Mouse (Mus musculus) ovary, adult 18-20 months (tissue): ENCODE results near the gene Actn1.
"Not testable (repeated sequence)": the region's sequence is repeated elsewhere in the genome, so short reads cannot be mapped to it uniquely, and the experiment has no call there.

Source experiments
- DNase-seq: peaks from one replicate; pipeline ENCODE4 v3.0.0; 2022; ENCODE audit warnings: low spot score, mixed read lengths

The Actn1 gene

GRCm38 (mm10) chr12:80260056-80260743 lies at the start of gene Actn1:
Actn1 (minus strand) TSS chr12:80260371.
- DNase-seq: peak; percentile 95

- no peak for DNase-seq
Observed at GRCm38 (mm10) chr12:80307556-80307955, 47.4 kb upstream of the Actn1 start.

- DNase-seq: no peak
Observed at GRCm38 (mm10) chr12:80304518-80304917, 44.3 kb upstream of the Actn1 start.

- peak; percentile 5 for DNase-seq
Observed at GRCm38 (mm10) chr12:80300833-80301456, 40.8 kb upstream of the Actn1 start.

- DNase-seq: no peak
Observed at GRCm38 (mm10) chr12:80298714-80299113, 38.5 kb upstream of the Actn1 start.

GRCm38 (mm10) chr12:80291895-80292435 lies 31.8 kb upstream of the Actn1 start:
- no peak for DNase-seq

- no peak for DNase-seq
Observed at GRCm38 (mm10) chr12:80290964-80291363, 30.8 kb upstream of the Actn1 start.

- no peak for DNase-seq
Observed at GRCm38 (mm10) chr12:80290483-80290882, 30.3 kb upstream of the Actn1 start.

GRCm38 (mm10) chr12:80289722-80290121 lies 29.6 kb upstream of the Actn1 start:
- DNase-seq: no peak

- DNase-seq: no peak
Observed at GRCm38 (mm10) chr12:80285890-80286289, 25.7 kb upstream of the Actn1 start.

GRCm38 (mm10) chr12:80284251-80284650 lies 24.1 kb upstream of the Actn1 start:
- not testable (repeated sequence) for DNase-seq

- no peak for DNase-seq
Observed at GRCm38 (mm10) chr12:80278866-80279265, 18.7 kb upstream of the Actn1 start.

- DNase-seq: no peak
Observed at GRCm38 (mm10) chr12:80277428-80277827, 17.3 kb upstream of the Actn1 start.

GRCm38 (mm10) chr12:80275187-80275820 lies 15.1 kb upstream of the Actn1 start:
- no peak for DNase-seq

- DNase-seq: peak; percentile 26
Observed at GRCm38 (mm10) chr12:80273020-80273686, 13.0 kb upstream of the Actn1 start.

- DNase-seq: no peak
Observed at GRCm38 (mm10) chr12:80271806-80272205, 11.6 kb upstream of the Actn1 start.

- peak; percentile 28 for DNase-seq
Observed at GRCm38 (mm10) chr12:80270924-80271323, 10.8 kb upstream of the Actn1 start.

- DNase-seq: no peak
Observed at GRCm38 (mm10) chr12:80269303-80269702, 9.1 kb upstream of the Actn1 start.

GRCm38 (mm10) chr12:80267962-80268361 lies 7.8 kb upstream of the Actn1 start:
- no peak for DNase-seq

- not testable (repeated sequence) for DNase-seq
Observed at GRCm38 (mm10) chr12:80264388-80264787, 4.2 kb upstream of the Actn1 start.

GRCm38 (mm10) chr12:80260744-80261695 lies 849 bp upstream of the Actn1 start:
- peak; percentile 40 for DNase-seq
